Mouse (Mus musculus) testis, adult 2 months (tissue): ENCODE measurements around the gene Akap2. TPM values are rescaled to one million over a fixed set of nuclear protein-coding genes. Genes with fewer than 3 reads are reported as not detected.

Experiments
- H3K27ac ChIP-seq: fragments of 200-500 bp; 2 replicates; pipeline ENCODE4 v1.5.1; 2012; ENCODE audit warnings: low read depth, low read length; ENCODE audit not compliant: control insufficient read depth, insufficient read depth
- H3K27me3 ChIP-seq: fragments of 200-500 bp; 2 replicates; pipeline ENCODE4 v1.6.1; 2012; ENCODE audit warnings: mild to moderate bottlenecking, low read length, moderate library complexity; ENCODE audit not compliant: control insufficient read depth, insufficient read depth
- H3K36me3 ChIP-seq: fragments of 200-500 bp; 2 replicates; pipeline ENCODE4 v1.6.1; 2012; ENCODE audit warnings: mild to moderate bottlenecking, low read length; ENCODE audit not compliant: control insufficient read depth, insufficient read depth
- H3K4me1 ChIP-seq: fragments of 200-500 bp; 2 replicates; pipeline ENCODE4 v1.6.1; 2012; ENCODE audit warnings: low read length; ENCODE audit not compliant: control insufficient read depth, insufficient read depth
- H3K4me3 ChIP-seq: fragments of 200-500 bp; 2 replicates; pipeline ENCODE4 v1.5.1; 2012; ENCODE audit warnings: low read depth, mild to moderate bottlenecking, low read length, moderate library complexity, mixed read lengths; ENCODE audit not compliant: control insufficient read depth
- CTCF ChIP-seq: fragments of 200-500 bp; IDR thresholded peaks from 2 replicates; pipeline ENCODE4 v1.5.1; 2012; ENCODE audit warnings: low read depth, mild to moderate bottlenecking, inconsistent platforms, low read length, moderate library complexity; ENCODE audit not compliant: control insufficient read depth, insufficient read depth, insufficient replicate concordance
- POLR2A ChIP-seq: fragments of 200-500 bp; IDR thresholded peaks from 2 replicates; pipeline ENCODE4 v1.6.1; 2012; ENCODE audit warnings: low read depth, mild to moderate bottlenecking, inconsistent platforms, low read length, moderate library complexity; ENCODE audit not compliant: control insufficient read depth
- polyA plus RNA-seq: library from polyadenylated mRNA; depleted of rRNA; stranded (reverse); fragments of >200 nt; gene quantifications from 2 replicates; pipeline ENCODE4 v1.2.3, GENCODE M21; 2012

The Akap2 gene
- polyA plus RNA-seq, 1 experiment = 18.1 TPM

DNA sequence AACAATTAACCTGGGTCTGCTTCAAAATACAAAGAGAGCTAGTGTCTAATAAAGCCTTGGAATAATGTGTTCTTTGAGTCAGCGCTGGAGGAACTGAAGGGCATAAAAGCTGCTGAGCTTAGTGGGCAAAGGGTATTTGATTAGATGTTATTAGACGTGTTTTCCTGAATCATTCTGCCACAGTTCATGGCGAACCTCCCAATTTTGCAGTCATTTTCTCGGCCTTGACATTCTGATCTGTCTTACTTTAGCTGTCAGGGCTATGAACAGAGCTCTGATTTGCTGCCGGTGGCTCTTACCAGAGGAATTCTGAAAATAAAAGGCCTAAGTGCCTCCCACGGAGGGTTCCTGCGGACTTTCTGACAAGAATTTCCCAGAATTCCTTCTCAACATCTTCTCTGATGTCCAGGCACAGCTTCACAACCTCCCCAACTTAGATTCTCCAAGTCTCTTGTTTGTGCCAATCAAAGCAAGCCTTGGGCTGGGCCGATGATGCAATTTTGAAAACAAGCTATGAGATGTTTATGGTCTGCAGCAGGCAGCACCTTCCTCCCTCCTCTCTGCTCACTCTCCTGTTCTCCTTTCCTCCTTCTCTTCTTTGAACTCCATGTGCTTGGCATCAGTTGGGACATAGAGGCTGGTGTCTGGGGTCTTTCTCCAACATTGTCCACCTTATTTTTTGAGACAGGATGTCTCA is 21.5 kb downstream of the Akap2 start:
- Histone ChIP-seq H3K4me1 (no peaks in the 10 kb centered on the region; the same call in 1 of the 2 replicates), H3K27me3 (no peaks in the 10 kb centered on the region), H3K27ac (no peak overlapping the region), H3K36me3 (no peaks in the 10 kb centered on the region), H3K4me3 (no peak overlapping the region)
- no peak for TF ChIP-seq CTCF
- no peak for TF ChIP-seq POLR2A

DNA sequence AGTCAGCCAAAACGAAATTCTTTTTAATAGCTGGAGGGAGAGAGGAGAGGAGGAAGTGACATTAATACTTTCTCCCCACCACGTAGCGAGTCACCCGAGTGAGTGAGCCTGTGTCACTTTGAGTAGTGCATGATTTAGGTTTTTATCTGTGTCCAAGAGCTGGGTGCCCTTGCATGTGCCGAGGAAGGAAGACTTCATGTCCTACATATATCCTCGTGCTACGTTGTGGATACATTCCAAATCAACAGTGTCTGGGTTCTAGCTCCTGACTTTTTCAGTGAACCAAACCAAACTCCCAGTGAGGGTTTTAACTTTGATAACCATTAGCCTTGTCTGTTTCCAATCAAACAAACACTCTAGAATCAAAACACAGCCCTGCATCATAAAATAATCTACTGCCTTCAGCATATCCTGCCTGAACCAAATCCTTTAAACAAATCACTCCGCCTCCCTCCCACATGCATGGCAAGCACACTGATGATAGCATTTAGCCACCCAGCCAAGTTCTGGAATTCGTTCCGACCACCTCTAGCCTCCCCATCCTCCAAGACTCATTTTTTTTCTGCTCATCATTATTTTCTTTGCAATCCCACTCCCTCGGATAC is 26.0 kb downstream of the Akap2 start:
- no peaks in the 10 kb centered on the region for H3K36me3 ChIP-seq
- H3K4me1 ChIP-seq = no peaks in the 10 kb centered on the region; the same call in 1 of the 2 replicates
- no peak overlapping the region for H3K27ac ChIP-seq
- H3K27me3 ChIP-seq = no peaks in the 10 kb centered on the region
- TF ChIP-seq POLR2A (no peak), CTCF (no peak)
- peak overlapping the region; percentile 82 for H3K4me3 ChIP-seq

DNA sequence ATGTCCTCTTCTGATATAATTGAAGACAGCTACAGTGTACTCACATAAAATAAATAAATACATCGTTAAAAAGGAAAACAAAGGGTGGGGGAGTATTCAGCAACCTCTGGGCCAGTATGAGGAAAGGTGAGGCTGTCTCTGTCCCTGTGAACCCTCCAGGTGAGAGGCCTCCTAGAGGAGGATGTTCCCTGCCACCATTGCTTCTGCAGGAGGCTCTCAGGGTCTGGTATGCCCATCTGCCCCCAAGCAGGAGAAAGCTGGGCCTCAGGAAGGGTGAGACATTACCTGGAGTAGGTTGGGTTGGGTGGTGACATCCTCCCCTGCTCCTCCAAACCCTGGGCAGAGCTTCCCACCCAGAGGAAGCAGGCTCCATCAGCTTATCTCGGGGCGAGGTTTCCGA is 33.2 kb downstream of the Akap2 start:
- Histone ChIP-seq H3K27me3 (no peaks in the 10 kb centered on the region), H3K4me3 (peak overlapping the region; percentile 64), H3K36me3 (no peaks in the 10 kb centered on the region), H3K27ac (no peak overlapping the region), H3K4me1 (no peaks in the 10 kb centered on the region; the same call in 1 of the 2 replicates)
- TF ChIP-seq CTCF = no peak
- no peak for TF ChIP-seq POLR2A

DNA sequence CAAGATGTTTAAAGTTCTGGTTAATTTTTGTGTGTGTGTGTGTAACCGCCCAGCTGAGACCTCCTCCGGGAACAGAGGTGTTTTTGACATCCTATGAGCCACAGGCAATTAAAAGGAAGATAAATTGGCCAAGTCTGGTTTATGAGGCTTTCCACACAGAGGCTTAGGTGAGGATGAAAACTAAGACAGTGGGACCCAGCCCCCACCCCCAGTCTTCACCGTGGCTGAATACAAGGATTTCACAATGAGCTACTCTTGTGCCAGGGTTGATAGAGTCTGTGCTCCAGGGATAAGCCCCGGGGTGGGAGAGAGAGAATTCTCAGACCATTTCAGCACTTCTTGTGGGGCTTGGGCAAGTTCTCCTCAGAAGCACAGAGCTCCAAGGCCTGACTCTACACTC is 33.6 kb downstream of the Akap2 start:
- peak overlapping the region; percentile 64 for H3K4me3 ChIP-seq
- H3K27ac ChIP-seq = no peak overlapping the region
- no peaks in the 10 kb centered on the region for H3K36me3 ChIP-seq
- TF ChIP-seq POLR2A (no peak), CTCF (no peak)
- no peaks in the 10 kb centered on the region; the same call in 1 of the 2 replicates for H3K4me1 ChIP-seq
- no peaks in the 10 kb centered on the region for H3K27me3 ChIP-seq

DNA sequence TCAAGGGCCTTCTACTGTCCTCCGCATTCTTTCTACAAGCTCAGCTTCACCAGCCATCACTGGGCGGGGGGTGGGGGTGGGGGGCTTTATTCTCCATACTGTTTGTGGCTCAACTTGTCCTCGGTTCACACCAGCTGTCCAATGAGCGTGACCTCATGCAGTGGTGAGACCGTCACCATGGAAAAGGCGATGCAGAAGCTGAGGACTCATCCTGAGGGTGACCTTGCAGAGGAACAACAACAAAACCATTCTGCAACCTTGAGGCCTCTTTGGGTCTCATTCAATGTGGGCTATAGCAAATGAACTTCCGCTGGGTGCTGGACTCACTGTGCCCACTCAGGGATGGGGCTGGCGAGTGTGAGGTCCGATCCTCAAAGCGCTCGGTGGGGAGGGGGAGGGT is 34.1 kb downstream of the Akap2 start:
- Histone ChIP-seq H3K36me3 (no peaks in the 10 kb centered on the region), H3K4me1 (no peaks in the 10 kb centered on the region; the same call in 1 of the 2 replicates), H3K4me3 (no peak overlapping the region), H3K27me3 (no peaks in the 10 kb centered on the region), H3K27ac (no peak overlapping the region)
- TF ChIP-seq POLR2A = no peak
- no peak for TF ChIP-seq CTCF

DNA sequence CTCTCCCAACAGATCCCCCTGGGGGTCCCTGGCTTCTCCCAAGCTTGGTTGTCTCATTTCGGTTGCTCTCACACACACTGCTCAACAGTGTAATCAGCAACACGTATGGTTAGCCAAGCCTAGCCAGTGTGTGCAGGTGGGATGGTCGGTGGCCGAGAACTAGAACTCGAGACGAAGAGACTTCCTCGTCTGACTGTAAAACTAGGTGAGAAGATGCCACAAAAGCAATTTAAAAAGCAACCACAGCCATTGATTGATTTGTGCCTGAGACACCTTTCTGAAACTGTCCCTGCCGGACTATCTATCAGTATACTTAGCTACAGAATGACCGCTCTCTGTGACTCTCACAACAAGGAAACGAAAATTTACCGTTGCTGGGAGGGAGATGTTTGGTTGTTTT is 37.6 kb downstream of the Akap2 start:
- Histone ChIP-seq H3K27ac (no peak overlapping the region), H3K36me3 (no peaks in the 10 kb centered on the region), H3K27me3 (no peaks in the 10 kb centered on the region), H3K4me1 (peaks cover 2% of the 10 kb centered on the region; the same call in 1 of the 2 replicates), H3K4me3 (no peak overlapping the region)
- TF ChIP-seq CTCF (no peak), POLR2A (no peak)

DNA sequence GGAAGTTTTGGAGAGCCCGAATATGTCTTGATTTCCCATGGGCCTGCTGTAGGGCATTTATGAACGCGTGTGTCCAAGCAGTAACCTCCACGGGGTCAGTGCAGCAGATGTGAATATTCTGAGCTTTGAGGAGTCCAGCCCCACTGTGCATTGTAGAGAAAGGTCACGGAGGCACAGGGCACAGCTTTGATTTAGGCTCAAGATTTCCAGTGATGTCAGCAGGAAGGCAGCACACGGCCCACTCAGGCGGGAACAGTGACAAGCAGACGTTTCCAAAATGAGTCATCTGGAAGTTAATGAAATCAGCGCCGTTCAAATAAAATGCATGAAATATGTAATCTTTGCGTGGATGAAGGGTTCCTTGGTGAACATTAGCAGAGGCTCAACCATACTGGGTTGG is 40.5 kb downstream of the Akap2 start:
- no peak for TF ChIP-seq CTCF
- TF ChIP-seq POLR2A = no peak
- no peak overlapping the region for H3K27ac ChIP-seq
- no peaks in the 10 kb centered on the region for H3K27me3 ChIP-seq
- no peaks in the 10 kb centered on the region for H3K36me3 ChIP-seq
- peaks cover 2% of the 10 kb centered on the region; the same call in 1 of the 2 replicates for H3K4me1 ChIP-seq
- H3K4me3 ChIP-seq = no peak overlapping the region

DNA sequence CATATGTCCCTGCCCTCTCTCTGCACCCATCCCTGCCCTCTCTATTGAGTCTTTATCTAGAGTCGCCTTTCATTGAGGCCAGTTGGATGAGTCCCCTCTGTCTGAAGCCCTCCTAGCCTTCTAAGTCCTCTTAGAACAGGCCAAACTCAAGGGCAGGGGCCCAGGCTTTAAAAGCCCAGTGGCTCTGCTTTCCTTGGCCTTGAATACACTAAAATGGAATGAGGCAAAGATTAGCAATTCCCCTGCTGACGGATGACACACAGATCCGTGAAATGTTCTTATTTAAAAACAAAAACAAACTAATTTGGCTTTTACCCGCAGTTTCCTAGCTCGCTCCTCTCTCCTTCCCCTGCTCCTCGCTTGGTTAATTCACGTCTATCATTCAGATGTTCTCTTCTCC is 45.0 kb downstream of the Akap2 start:
- TF ChIP-seq POLR2A (no peak), CTCF (no peak)
- no peak overlapping the region for H3K4me3 ChIP-seq
- H3K4me1 ChIP-seq = peaks cover 2% of the 10 kb centered on the region; the same call in 1 of the 2 replicates
- no peak overlapping the region for H3K27ac ChIP-seq
- H3K36me3 ChIP-seq = no peaks in the 10 kb centered on the region
- no peaks in the 10 kb centered on the region for H3K27me3 ChIP-seq
